Mouse (Mus musculus): ENCODE results near the gene Zfp597.

DNA sequence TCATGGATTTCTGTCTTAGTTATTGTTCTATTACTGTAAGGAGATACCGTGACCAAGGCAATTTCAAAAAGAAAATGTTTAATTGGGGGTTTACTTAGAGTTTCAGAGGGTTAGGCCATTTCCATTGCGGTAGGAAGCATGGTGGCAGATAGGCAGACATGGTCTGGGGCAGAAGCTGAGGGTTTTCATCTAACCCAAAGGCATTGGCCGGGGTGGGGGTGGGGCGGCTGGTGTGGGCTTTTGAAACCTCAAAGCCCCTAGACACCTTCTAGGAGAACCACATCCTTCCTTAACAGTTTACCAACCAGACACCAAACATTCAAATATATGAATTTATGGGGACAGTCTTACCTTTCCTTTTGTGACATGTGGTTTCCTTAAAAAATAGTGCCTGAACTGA, 25.1 kb downstream of the Zfp597 start:
- TF ChIP-seq CTCF (IDR thresholded peaks at IDR 0.05; ENCODE audit: low read depth, low read length): no peak
- TF ChIP-seq POLR2A (IDR thresholded peaks at IDR 0.05; ENCODE audit: insufficient read depth, low read length): no peak
- TF ChIP-seq EP300 (IDR thresholded peaks at IDR 0.05; ENCODE audit: insufficient read depth, low read depth, low read length): no peak

Measured in ES-Bruce4 (cell line).